Mouse (Mus musculus): ENCODE measurements around the gene Fam234a.
"Not testable (repeated sequence)": the region's sequence is repeated elsewhere in the genome, so short reads cannot be mapped to it uniquely, and the experiment has no call there.

Gene Fam234a

GRCm38 (mm10) chr17:26244101-26244841, at the start of gene Fam234a:
Gene Fam234a (minus strand): TSS chr17:26244242.
- DNase-seq (ENCODE audit: low read depth) = peak; percentile 81

DNA sequence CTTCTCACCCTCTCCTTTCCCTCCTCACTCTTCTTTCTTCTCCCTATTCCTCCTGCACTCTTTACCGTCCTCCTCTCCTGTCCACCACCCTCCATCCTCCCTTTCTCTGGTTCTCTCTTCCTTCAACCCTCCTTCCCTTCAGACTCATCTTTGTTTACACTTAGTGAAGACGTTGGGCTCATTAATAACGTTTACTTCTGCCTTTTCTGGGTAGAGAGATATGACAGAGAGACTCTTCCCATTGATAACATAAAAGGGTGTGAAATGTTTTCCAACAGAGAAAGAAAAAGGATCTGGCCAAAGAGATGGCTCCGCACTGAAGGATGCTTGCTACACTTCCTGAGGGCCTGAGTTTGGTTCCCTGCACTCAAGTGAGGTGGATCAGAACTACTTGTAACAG, 45.4 kb upstream of the Fam234a start:
- DNase-seq (ENCODE audit: low read depth) = no peak

DNA sequence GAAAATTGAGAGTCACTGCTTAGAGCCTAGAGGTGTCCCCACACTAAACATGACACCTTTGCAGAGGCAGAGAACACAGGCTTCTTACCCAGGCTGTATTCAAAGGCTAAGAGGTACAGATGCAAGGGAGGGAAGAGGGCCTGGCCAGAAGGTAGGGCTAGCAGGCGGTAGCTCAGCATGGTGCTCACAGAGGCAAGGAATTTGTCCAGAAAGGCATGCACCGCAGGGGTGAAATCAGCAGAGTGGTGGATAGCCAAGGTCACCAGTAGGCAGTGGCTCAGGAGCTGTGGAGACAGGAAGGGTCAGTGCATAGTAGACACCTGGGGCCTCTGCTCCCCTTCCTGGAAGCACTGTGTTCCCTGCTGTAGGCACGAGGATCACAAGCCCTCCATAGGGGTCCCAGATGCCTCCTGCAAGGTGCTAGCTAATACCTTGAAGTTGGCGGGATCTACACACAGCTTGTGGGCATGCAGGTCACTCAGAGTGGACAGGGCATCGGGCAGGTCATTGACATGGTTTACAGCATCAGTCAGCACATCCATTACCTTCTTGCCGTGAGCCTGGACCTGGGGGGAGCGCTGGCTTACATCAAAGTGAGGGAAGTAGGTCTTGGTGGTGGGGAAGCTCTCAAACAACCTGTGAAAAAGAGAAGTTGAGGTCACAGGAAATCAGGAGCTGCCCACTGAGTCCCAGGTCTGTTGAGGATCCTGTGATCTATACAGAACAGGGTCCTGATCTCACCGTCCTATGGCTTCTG, 42.3 kb upstream of the Fam234a start:
- DNase-seq (ENCODE audit: low read depth) = no peak

DNA sequence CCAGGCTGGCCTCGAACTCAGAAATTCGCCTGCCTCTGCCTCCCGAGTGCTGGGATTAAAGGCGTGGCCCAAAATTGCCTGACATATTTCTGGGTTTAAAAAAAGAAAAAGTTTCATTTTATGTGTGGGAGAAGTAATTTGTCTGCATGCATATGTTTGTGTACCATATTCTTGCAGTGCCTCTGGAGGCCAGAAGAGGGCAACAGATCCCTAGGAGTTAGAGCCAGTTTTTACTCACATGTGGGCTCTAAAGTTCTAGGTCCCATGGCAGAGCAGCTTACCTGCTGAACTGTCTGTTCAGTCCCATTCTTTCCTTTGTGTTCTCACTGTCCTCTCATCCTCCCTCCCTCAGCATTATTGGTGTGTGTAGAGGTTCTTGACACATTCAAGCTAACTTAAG, 32.7 kb upstream of the Fam234a start:
- no peak for DNase-seq (ENCODE audit: low read depth)

DNA sequence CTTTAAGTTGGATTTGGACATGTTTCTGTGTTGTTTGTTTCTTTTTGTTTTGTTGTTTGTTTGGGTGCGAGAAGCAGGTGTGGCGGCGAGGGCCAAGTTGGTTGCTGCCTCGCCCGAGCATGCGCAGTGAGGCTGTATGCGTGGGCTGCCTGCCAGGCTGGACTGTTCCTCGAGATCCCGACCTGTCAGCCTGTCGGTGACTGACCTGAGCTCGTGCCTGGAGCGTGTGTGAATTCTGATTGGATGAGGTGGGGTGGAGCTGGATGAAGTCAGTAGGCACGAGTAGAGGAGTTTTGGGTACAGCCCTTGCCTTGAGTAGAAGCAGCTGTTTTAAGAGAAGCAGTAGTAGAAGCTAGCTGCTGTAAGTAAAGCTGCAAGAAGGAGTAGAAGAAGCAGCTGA, 31.9 kb upstream of the Fam234a start:
- no peak for DNase-seq (ENCODE audit: low read depth)

GRCm38 (mm10) chr17:26272586-26272985, 28.5 kb upstream of the Fam234a start:
- DNase-seq (ENCODE audit: low read depth) = no peak

- not testable (repeated sequence) for DNase-seq (ENCODE audit: low read depth)
Observed at GRCm38 (mm10) chr17:26269577-26269976, 25.5 kb upstream of the Fam234a start.

GRCm38 (mm10) chr17:26268851-26269250, 24.8 kb upstream of the Fam234a start:
- DNase-seq (ENCODE audit: low read depth) = no peak

GRCm38 (mm10) chr17:26262384-26262783, 18.3 kb upstream of the Fam234a start:
- no peak for DNase-seq (ENCODE audit: low read depth)

DNA sequence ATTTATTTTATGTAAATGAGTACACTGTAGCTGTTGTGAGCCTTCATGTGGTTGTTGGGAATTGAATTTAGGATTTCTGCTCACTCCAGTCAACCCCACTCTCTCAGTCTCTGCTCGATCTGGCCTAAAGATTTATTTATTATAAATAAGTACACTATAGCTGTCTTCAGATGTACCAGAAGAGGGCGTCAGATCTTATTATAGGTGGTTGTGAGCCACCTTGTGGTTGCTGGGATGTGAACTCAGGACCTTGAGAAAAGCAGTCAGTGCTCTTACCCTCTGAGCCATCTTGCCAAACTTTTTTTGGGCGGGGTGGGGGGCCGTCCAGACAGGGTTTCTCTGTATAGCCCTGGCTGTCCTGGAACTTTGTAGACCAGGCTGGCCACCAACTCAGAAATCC, 17.8 kb upstream of the Fam234a start:
- DNase-seq (ENCODE audit: low read depth) = no peak

- DNase-seq (ENCODE audit: low read depth) = no peak
Observed at GRCm38 (mm10) chr17:26255313-26255712, 11.3 kb upstream of the Fam234a start.

DNA sequence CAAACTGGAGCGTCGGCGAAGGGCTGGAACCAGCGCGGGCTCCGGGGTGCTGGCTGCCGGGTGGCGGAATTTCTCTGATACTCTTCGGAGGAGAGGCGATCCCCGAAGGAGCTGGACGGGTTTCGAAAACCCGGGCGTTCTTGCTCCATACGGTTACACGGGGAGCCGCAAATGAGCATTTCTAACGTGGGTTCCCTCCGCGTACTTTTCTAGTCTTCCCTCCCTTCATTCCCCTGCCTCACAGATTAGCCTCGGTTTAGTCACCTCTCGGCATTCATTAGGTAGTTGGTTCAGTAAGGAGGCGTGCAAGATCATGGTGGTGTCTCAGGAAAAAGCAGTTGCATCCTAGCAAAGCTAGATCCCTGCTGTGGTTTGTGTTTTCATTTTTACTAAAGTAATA, 9.4 kb upstream of the Fam234a start:
- no peak for DNase-seq (ENCODE audit: low read depth)

GRCm38 (mm10) chr17:26252539-26253251, 8.7 kb upstream of the Fam234a start, which contains the start of gene Luc7l:
Gene Luc7l (plus strand): TSS chr17:26252896.
- DNase-seq (ENCODE audit: low read depth) = peak; percentile 85

DNA sequence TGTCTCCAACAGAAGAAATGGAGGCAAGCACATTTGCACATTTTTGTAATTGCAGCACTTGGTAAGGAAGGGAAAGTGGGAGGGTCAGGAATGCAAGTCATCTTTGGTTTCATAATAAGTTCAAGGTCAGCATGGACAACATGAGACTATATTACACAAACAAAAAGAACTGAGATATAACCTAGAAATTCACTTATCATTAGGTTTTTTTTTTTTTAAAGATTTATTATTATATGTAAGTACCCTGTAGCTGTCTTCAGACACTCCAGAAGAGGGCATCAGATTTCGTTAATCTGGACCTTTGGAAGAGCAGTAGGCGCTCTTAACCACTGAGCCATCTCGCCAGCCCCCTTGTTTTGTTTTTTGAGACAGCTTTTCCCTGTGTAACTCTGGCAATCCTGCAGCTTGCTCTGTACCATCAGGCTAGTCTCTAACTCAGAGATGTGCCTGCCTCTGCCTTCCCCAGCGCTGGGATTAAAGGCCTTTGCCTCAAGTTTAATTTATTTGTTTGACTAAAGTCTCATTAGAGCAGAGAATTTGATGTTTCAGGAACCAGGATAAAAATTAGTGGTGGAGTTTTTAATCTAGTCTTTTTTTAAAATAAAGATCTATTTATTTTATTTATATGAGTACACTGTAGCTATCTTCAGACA, 8.0 kb upstream of the Fam234a start:
- DNase-seq (ENCODE audit: low read depth) = no peak

GRCm38 (mm10) chr17:26243471-26244100, 456 bp downstream of the Fam234a start:
- peak; percentile 59 for DNase-seq (ENCODE audit: low read depth)

GRCm38 (mm10) chr17:26240990-26241389, 3.1 kb downstream of the Fam234a start:
- DNase-seq (ENCODE audit: low read depth) = peak; percentile 30

DNA sequence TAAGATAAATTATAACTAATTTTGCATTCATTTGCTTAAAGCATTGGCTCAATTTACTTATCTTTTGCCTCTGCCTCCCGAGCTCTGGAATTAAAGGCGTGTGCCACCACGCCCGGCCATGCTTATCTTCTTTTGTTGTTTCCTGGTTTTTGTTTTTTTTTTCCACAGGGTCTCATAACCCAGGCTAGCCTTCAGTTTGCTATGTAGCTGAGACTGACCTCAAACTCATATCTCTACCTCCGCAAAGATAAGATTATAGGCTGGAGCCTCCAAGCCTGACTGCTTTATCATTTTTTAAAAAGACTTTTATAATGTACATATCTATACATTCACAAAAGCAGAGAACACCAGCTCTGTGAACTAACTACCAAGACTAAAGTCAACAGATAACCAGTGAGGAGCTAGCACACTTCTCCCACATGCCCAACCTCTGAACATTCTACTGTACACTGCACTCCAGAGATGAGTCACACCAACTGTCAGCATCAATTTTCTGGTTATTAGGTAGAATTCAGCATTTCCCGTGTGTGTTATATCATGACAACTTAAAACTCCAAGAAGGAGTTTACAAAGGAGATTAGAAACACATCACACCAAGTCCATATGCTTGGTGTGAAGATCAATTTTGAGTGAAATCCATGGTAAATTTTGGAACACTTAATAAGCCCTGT, 3.8 kb downstream of the Fam234a start:
- no peak for DNase-seq (ENCODE audit: low read depth)

- no peak for DNase-seq (ENCODE audit: low read depth)
Observed at GRCm38 (mm10) chr17:26239551-26239950, 4.5 kb downstream of the Fam234a start.

GRCm38 (mm10) chr17:26237667-26238066, 6.4 kb downstream of the Fam234a start:
- DNase-seq (ENCODE audit: low read depth) = no peak

DNA sequence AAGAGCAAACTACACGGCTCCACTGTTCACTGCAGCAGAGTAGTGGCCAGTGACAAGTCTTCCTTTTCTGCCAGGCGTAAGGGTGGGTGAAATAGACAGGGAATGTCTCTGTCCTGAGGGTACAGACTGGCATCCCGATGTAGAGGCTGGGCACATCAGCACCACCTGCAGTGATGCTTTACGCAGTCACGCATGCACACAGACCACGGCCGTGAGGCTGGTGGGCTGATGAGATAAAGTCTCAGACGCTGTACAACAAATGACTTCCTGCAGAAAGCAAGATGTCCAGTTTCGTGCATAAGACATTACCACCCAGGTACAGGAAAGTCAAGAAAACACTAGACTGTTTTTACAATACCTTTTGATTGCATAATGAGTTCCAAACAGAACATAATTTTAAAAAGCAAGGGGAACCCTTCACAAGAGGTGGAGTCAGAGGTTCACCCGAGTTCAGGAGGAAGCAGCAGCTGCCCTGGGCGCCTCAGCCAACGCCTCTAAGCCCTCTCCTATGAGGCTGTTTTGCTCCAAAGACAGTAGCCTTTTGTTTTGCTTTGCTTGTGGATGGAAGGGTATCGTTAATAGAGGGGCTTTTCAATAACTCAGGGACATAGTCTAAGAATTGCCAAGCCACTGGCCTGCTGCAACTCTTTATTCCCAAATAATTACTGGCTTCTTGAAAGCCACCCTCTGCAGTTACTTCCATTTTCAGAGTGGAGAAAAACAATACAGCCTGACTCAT, 8.8 kb downstream of the Fam234a start:
- DNase-seq (ENCODE audit: low read depth) = peak; percentile 26

Data from fibroblast of lung, adult 2 months (primary cell).